Mouse (Mus musculus): ENCODE results near the gene Gm20388. TPM values are rescaled to one million over a fixed set of nuclear protein-coding genes. Genes with fewer than 3 reads are reported as not detected.

Gene Gm20388
- polyA plus RNA-seq, 1 experiment from 2014 or later: not detected

- Histone ChIP-seq H3K9ac (no peak overlapping the region), H3K36me3 (no peaks in the 10 kb centered on the region), H3K27me3 (peaks cover 97% of the 10 kb centered on the region), H3K27ac (no peak overlapping the region), H3K4me3 (no peak overlapping the region), H3K4me2 (no peak overlapping the region), H3K4me1 (peaks cover 16% of the 10 kb centered on the region), H3K9me3 (no peaks in the 10 kb centered on the region)
- ATAC-seq (ENCODE audit: insufficient number of reproducible peaks, insufficient read depth, low FRiP score, low TSS enrichment, low read depth): peak; percentile 34; the same call in 1 of the 2 replicates
- 47% methylated on average over 5 of the region's 5 CpGs for WGBS
Measured at GRCm38 (mm10) chr8:120888005-120888404, 977.4 kb downstream of the Gm20388 start.

- peaks cover 97% of the 10 kb centered on the region for H3K27me3 ChIP-seq
- peaks cover 17% of the 10 kb centered on the region for H3K4me1 ChIP-seq
- WGBS: 91% methylated on average over 4 of the region's 4 CpGs
Measured at GRCm38 (mm10) chr8:120889189-120889588, 978.5 kb downstream of the Gm20388 start.

GRCm38 (mm10) chr8:120890068-120890467 lies 979.4 kb downstream of the Gm20388 start:
- peaks cover 21% of the 10 kb centered on the region for H3K4me1 ChIP-seq
- peaks cover 97% of the 10 kb centered on the region for H3K27me3 ChIP-seq
- H3K27ac ChIP-seq: no peak overlapping the region
- H3K9me3 ChIP-seq: no peaks in the 10 kb centered on the region
- WGBS: under 1% methylated on average over 11 of the region's 11 CpGs
- ATAC-seq (ENCODE audit: insufficient number of reproducible peaks, insufficient read depth, low FRiP score, low TSS enrichment, low read depth): no peak
- no peak overlapping the region for H3K9ac ChIP-seq
- H3K4me3 ChIP-seq: no peak overlapping the region; the same call in 1 of the 2 replicates
- H3K36me3 ChIP-seq: no peaks in the 10 kb centered on the region
- H3K4me2 ChIP-seq: peak overlapping the region; percentile 34; the same call in 1 of the 2 replicates

More at GRCm38 (mm10) chr8:120889189-120889588, 978.5 kb downstream of the Gm20388 start:
- Histone ChIP-seq H3K36me3 (no peaks in the 10 kb centered on the region), H3K4me2 (no peak overlapping the region), H3K9me3 (no peaks in the 10 kb centered on the region), H3K9ac (no peak overlapping the region), H3K27ac (no peak overlapping the region), H3K4me3 (no peak overlapping the region)
- no peak for ATAC-seq (ENCODE audit: insufficient number of reproducible peaks, insufficient read depth, low FRiP score, low TSS enrichment, low read depth)

GRCm38 (mm10) chr8:120895009-120895408 lies 984.4 kb downstream of the Gm20388 start:
- no peak overlapping the region for H3K27ac ChIP-seq

GRCm38 (mm10) chr8:120895600-120895999 lies 985.0 kb downstream of the Gm20388 start:
- no peak overlapping the region for H3K9ac ChIP-seq
- H3K27me3 ChIP-seq: peaks cover 82% of the 10 kb centered on the region
- peak overlapping the region; percentile 10; the same call in 1 of the 2 replicates for H3K4me2 ChIP-seq
- H3K36me3 ChIP-seq: no peaks in the 10 kb centered on the region
- no peak overlapping the region for H3K4me3 ChIP-seq
- ATAC-seq (ENCODE audit: insufficient number of reproducible peaks, insufficient read depth, low FRiP score, low TSS enrichment, low read depth): no peak
- peaks cover 35% of the 10 kb centered on the region for H3K4me1 ChIP-seq
- 3% methylated on average over 13 of the region's 13 CpGs for WGBS
- no peaks in the 10 kb centered on the region for H3K9me3 ChIP-seq
- no peak overlapping the region for H3K27ac ChIP-seq

More at GRCm38 (mm10) chr8:120895009-120895408, 984.4 kb downstream of the Gm20388 start:
- Histone ChIP-seq H3K9ac (no peak overlapping the region), H3K9me3 (no peaks in the 10 kb centered on the region), H3K36me3 (no peaks in the 10 kb centered on the region), H3K4me3 (no peak overlapping the region), H3K4me1 (peaks cover 39% of the 10 kb centered on the region), H3K27me3 (peaks cover 84% of the 10 kb centered on the region), H3K4me2 (no peak overlapping the region)
- ATAC-seq (ENCODE audit: insufficient number of reproducible peaks, insufficient read depth, low FRiP score, low TSS enrichment, low read depth): no peak
- WGBS: 8% methylated on average over 4 of the region's 4 CpGs

GRCm38 (mm10) chr8:120896203-120896602 lies 985.6 kb downstream of the Gm20388 start:
- no peak overlapping the region for H3K27ac ChIP-seq
- no peak for ATAC-seq (ENCODE audit: insufficient number of reproducible peaks, insufficient read depth, low FRiP score, low TSS enrichment, low read depth)
- no peak overlapping the region for H3K4me3 ChIP-seq
- H3K9me3 ChIP-seq: no peaks in the 10 kb centered on the region
- no peak overlapping the region for H3K4me2 ChIP-seq
- no peak overlapping the region for H3K9ac ChIP-seq
- H3K4me1 ChIP-seq: peaks cover 35% of the 10 kb centered on the region
- H3K27me3 ChIP-seq: peaks cover 83% of the 10 kb centered on the region
- 38% methylated on average over 13 of the region's 13 CpGs for WGBS
- H3K36me3 ChIP-seq: no peaks in the 10 kb centered on the region

- Histone ChIP-seq H3K27me3 (peaks cover 78% of the 10 kb centered on the region), H3K4me1 (peaks cover 53% of the 10 kb centered on the region)
- ATAC-seq (ENCODE audit: insufficient number of reproducible peaks, insufficient read depth, low FRiP score, low TSS enrichment, low read depth): no peak
Measured at GRCm38 (mm10) chr8:120898008-120898407, 987.4 kb downstream of the Gm20388 start.

GRCm38 (mm10) chr8:120898828-120899407 lies 988.3 kb downstream of the Gm20388 start:
- peaks cover 53% of the 10 kb centered on the region for H3K4me1 ChIP-seq
- H3K9ac ChIP-seq: no peak overlapping the region
- H3K36me3 ChIP-seq: no peaks in the 10 kb centered on the region
- no peak overlapping the region for H3K4me3 ChIP-seq
- no peak overlapping the region for H3K4me2 ChIP-seq
- ATAC-seq (ENCODE audit: insufficient number of reproducible peaks, insufficient read depth, low FRiP score, low TSS enrichment, low read depth): no peak
- peaks cover 74% of the 10 kb centered on the region for H3K27me3 ChIP-seq
- H3K9me3 ChIP-seq: no peaks in the 10 kb centered on the region
- no peak overlapping the region for H3K27ac ChIP-seq
- WGBS: 48% methylated on average over 17 of the region's 17 CpGs

More at GRCm38 (mm10) chr8:120898008-120898407, 987.4 kb downstream of the Gm20388 start:
- Histone ChIP-seq H3K9me3 (no peaks in the 10 kb centered on the region), H3K4me2 (no peak overlapping the region), H3K9ac (no peak overlapping the region), H3K36me3 (no peaks in the 10 kb centered on the region), H3K27ac (no peak overlapping the region), H3K4me3 (no peak overlapping the region)
- 56% methylated on average over 4 of the region's 4 CpGs for WGBS

GRCm38 (mm10) chr8:120902346-120902745 lies 991.7 kb downstream of the Gm20388 start:
- H3K27ac ChIP-seq: peak overlapping the region; percentile 62; the same call in 1 of the 2 replicates
- H3K4me3 ChIP-seq: no peak overlapping the region
- ATAC-seq (ENCODE audit: insufficient number of reproducible peaks, insufficient read depth, low FRiP score, low TSS enrichment, low read depth): no peak
- peak overlapping the region; percentile 31 for H3K4me2 ChIP-seq
- 9% methylated on average over 11 of the region's 11 CpGs for WGBS
- H3K9me3 ChIP-seq: no peaks in the 10 kb centered on the region
- 0 out of 2 replicates have a peak overlapping the region, but pooled peaks have one; percentile 27 for H3K9ac ChIP-seq
- H3K36me3 ChIP-seq: no peaks in the 10 kb centered on the region
- H3K27me3 ChIP-seq: peaks cover 43% of the 10 kb centered on the region
- peaks cover 35% of the 10 kb centered on the region for H3K4me1 ChIP-seq

- WGBS: 57% methylated on average over 6 of the region's 6 CpGs
- no peak for ATAC-seq (ENCODE audit: insufficient number of reproducible peaks, insufficient read depth, low FRiP score, low TSS enrichment, low read depth)
- H3K36me3 ChIP-seq: no peaks in the 10 kb centered on the region
- no peaks in the 10 kb centered on the region for H3K9me3 ChIP-seq
- H3K4me3 ChIP-seq: no peak overlapping the region
- H3K4me1 ChIP-seq: peaks cover 21% of the 10 kb centered on the region
- H3K9ac ChIP-seq: no peak overlapping the region
- no peak overlapping the region for H3K27ac ChIP-seq
- H3K4me2 ChIP-seq: no peak overlapping the region
- H3K27me3 ChIP-seq: peaks cover 12% of the 10 kb centered on the region
Measured at GRCm38 (mm10) chr8:120907671-120908070, 997.0 kb downstream of the Gm20388 start.

GRCm38 (mm10) chr8:120910936-120911335 lies 1000.3 kb downstream of the Gm20388 start:
- H3K4me2 ChIP-seq: no peak overlapping the region

GRCm38 (mm10) chr8:120912463-120912862 lies 1001.8 kb downstream of the Gm20388 start:
- Histone ChIP-seq H3K9ac (no peak overlapping the region), H3K27ac (no peak overlapping the region), H3K9me3 (no peaks in the 10 kb centered on the region), H3K4me2 (no peak overlapping the region), H3K36me3 (no peaks in the 10 kb centered on the region), H3K27me3 (peaks cover 12% of the 10 kb centered on the region; the same call in 1 of the 2 replicates), H3K4me3 (no peak overlapping the region), H3K4me1 (peaks cover 20% of the 10 kb centered on the region)
- ATAC-seq (ENCODE audit: insufficient number of reproducible peaks, insufficient read depth, low FRiP score, low TSS enrichment, low read depth): no peak
- 31% methylated on average over 6 of the region's 6 CpGs for WGBS

More at GRCm38 (mm10) chr8:120910936-120911335, 1000.3 kb downstream of the Gm20388 start:
- 33% methylated on average over 2 of the region's 2 CpGs for WGBS
- H3K4me3 ChIP-seq: no peak overlapping the region
- no peak overlapping the region for H3K27ac ChIP-seq
- peaks cover 10% of the 10 kb centered on the region for H3K27me3 ChIP-seq
- H3K9me3 ChIP-seq: no peaks in the 10 kb centered on the region
- no peaks in the 10 kb centered on the region for H3K36me3 ChIP-seq
- H3K4me1 ChIP-seq: peaks cover 20% of the 10 kb centered on the region
- no peak for ATAC-seq (ENCODE audit: insufficient number of reproducible peaks, insufficient read depth, low FRiP score, low TSS enrichment, low read depth)
- H3K9ac ChIP-seq: no peak overlapping the region
